Mouse (Mus musculus) forelimb bud, embryonic 11.5 days (tissue): Measurements from ENCODE around the gene Arhgef2.
A peak's percentile ranks its signal among the peaks of the same experiment; 100 is the strongest.
"Not testable (repeated sequence)": the region's sequence is repeated elsewhere in the genome, so short reads cannot be mapped to it uniquely, and the experiment has no call there.

Source experiments
- DNase-seq: peaks from one replicate; pipeline ENCODE4 v3.0.0-alpha.2; 2012; ENCODE audit warnings: low read depth, low spot score

Arhgef2 gene

DNA sequence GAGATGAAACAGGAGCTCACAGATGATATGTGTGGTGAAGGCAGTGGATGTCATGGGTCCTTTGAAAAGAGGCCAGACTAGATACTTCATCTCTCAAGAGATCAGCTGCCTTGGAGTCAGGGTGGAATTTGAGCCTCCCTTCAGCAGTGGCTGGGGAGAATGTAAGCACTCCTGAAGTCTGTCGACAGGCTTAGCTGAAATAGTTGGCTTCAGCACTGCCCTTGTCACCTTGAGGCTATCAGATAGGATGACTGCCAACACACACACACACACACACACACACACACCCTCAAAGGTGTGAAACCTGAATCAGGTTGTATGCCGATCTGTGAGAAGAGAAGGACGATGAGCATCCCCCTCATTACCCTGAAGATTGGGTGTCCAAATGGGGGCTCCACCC lies 14.7 kb upstream of the Arhgef2 start:
- no peak for DNase-seq

GRCm38 (mm10) chr3:88591950-88592731 lies 13.6 kb upstream of the Arhgef2 start:
- peak; percentile 74 for DNase-seq

- no peak for DNase-seq
Measured at GRCm38 (mm10) chr3:88592942-88593576, 12.7 kb upstream of the Arhgef2 start.

GRCm38 (mm10) chr3:88593893-88594580 lies 11.7 kb upstream of the Arhgef2 start:
- no peak for DNase-seq

GRCm38 (mm10) chr3:88596547-88596946 lies 9.2 kb upstream of the Arhgef2 start:
- DNase-seq = not testable (repeated sequence)

DNA sequence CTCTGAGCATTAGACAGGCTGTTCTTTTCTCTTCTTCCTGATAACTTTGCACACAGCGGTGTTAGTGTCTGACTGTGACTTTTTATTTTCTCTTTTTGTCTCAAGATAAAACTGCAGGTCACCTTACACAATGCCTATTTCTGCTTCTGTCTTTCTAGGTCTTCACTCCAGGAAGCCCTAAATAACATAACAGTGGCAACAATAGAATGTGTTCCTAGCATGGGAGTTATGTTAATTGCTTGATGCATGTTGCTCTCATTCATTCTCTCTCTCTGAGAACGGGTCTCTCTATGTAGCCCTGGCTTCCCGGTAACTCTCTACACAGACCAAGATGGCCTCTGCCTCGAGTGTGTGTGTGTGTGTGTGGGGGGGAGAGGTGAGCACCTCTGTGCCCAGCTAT lies 3.3 kb upstream of the Arhgef2 start:
- DNase-seq = no peak

GRCm38 (mm10) chr3:88603714-88604161 lies 2.0 kb upstream of the Arhgef2 start:
- peak; percentile 71 for DNase-seq

DNA sequence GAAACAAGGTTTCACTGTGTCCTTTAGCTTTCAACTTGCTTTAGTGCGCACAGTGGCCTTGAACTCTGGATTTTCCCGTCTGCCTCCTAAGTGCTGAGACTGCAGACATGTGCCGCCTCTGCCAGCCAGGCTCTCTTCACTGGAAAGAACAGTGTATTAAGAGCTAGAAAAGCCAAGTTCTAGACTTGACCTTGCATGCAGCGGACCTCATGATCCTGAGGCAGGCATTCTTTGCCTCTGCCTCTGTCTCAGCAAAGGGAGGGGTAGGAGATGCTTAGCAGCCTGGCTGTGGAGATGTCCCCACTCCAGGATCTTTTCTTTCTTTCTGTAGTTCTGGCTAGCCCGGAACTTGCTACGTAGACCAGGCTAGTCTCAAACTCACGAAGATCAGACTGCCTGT lies 903 bp upstream of the Arhgef2 start:
- DNase-seq = no peak

DNA sequence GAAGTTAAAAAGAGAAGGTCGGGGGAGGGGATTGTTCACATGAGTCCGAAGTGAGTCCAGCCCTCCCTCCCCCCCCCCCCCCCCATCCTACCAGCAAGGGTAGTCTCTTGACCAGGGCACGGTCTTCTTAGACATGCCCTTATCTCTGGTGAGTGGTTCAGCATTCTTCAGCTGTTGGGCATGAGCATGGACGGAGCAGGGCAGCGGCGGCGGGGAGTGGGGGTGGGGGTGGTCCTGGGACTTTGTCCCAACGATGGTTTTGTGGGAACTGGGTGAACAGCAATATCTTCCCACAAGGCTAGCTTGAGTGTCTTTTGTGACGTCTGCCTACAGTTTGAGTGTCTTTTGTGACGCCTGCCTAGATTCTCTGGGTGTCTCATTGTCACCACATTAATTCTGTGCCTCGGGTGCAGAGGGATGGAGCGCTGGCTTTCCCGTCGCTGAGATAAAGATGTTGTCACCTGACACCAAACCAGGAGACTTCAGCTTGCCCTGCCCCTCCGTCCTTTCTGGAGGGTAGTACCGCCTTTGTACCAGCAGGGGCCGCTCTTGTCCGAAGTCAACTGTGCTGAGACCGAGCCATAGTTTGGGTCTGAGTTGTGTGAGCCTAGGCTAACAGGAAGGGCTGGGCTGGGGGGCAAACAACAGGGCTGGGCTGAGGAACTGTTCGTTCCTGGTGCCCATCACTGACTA lies 1.4 kb downstream of the Arhgef2 start:
- peak; percentile 92 for DNase-seq

GRCm38 (mm10) chr3:88607758-88608138 lies 2.0 kb downstream of the Arhgef2 start:
- no peak for DNase-seq

DNA sequence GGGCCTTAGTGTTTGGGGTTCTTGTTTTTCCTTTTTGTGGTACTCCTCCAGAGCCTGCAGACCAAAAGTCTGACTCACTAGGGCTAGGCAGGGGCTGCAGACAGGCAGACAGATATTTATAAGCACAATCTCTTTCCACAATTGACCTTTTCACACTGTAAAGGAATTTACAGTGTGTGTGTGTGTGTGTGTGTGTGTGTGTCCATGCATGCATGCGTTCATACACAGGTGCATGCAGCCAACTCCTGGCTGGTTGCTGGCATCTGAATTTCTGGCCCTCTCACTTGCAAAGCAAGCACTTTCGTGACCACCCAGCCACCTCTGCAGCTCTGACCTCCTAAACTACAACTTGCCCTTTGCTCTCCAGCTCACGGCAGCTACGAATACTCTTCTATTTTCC lies 3.3 kb downstream of the Arhgef2 start:
- DNase-seq = no peak

DNA sequence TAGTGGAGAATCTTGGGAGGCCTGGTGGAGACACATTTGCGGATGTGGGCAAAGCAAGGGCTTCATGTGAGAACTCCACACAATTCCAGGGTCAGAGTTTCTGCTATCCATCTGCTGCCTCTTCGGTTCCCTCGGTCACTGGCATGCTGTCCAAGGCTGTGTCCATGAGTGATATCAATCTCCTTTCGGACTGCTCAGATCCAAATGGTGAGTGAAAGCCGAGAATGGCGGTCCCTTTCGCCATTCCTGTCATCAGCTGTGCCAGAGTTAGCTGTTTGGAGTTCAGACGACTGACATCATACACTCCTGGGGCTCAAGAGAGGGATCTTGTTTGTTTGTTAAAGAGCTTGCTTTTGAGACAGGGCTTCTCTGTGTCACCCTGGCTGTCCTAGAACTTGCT lies 8.7 kb downstream of the Arhgef2 start:
- no peak for DNase-seq

DNA sequence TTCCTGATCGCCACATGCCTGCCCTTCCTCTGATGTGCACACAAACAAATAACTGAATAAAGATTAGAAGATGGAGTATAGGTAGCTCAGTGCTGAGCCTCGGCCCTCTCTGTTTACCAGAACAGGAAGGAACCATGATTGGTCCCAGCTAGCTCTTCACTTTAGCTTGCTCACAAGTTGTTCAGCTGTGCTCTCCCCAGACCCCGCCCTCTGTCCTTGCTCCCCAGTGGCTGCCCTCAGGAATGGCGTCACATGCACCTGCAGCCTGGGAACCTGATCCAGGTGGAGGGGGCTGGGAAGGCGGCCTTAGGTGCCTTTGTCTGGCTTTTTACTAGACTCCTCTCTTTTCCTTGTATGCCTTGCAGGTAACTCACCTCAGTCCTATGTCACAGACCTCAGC lies 9.4 kb downstream of the Arhgef2 start:
- DNase-seq = no peak

DNA sequence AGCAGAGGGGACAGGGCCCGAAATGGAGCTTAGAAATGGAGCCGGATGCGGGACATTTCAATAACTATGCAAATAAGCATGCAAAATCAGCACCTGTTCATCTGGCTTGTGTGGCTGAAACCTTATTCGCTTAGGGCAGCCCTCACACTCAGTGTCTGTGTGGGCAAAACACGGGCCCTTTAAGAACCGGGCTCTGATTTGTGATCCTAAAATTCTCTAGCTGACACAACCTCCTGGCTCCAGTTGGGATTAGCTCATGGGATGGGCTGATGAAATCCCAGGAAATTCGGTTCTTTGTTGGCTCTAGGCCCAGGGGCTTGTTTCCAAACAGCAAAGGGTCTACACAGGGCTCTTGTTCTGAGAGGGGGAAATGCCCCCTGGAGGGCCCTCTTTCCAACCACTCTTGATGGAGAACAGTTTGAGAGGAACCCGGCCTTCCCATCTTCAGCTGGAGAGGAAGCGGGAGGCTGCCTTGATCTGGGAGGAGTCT lies 10.2 kb downstream of the Arhgef2 start:
- no peak for DNase-seq

DNA sequence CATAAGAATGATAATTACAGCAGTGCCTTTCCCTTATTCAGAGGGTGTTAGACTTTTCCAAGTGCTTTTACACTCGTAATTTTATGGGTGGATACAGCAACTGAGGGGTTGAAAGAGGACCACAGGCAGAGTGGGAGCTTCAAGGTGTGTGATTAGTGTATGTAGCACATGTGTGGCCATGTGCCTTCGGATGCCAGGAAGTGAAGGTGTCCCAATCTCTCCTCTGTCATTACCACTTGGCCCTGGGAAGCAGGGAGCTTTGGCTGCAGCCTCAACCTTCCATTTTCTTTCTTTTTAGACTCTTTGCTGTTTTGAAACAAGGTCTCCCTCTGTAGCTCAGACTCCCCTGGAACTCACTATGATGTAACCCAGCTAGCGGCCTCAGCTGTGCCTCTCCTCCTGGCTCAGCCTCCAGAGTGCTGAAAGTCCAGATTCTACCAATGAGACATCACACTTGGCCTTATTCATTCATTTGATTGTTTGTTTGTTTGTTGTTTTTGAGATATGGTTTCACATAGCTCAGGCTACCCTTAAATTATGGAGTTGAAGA lies 11.3 kb downstream of the Arhgef2 start:
- no peak for DNase-seq

DNA sequence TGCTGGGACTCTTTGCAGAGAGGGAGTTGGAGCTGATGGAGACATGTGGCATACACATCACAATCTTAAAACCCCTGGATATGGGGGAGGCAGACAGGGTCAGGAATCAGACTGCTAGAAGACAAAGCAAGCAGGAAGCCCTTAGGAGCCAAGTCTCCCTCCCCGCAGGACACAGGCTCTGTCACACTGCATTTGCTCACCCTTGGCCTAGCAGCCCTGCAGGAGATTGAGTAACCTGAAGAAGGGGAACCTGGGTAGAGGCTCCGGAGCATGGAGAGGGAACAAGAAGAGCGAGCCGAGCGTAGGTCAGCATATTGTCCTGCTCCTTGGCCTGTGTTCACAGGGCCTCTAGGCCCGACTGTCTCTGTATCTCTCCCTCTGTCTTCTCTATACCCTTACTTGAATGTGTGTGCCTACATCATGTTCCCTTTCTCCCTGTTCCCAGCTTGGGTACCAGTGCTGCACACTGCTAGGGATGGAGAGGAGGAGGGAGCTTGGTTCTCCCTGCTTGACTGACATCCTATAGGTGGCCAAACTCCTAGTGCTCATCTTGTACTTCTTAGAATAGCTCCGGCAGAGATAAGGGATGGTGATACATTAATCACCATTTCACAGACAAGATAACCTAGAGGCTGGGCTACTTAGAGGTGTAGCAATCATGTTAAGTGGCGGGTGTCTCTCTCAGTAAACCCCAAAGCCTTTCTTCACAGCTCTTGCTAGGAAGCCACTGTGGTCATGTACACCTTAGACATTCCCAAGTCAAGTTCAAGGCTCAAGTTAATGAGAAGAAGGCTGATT lies 12.5 kb downstream of the Arhgef2 start:
- no peak for DNase-seq

DNA sequence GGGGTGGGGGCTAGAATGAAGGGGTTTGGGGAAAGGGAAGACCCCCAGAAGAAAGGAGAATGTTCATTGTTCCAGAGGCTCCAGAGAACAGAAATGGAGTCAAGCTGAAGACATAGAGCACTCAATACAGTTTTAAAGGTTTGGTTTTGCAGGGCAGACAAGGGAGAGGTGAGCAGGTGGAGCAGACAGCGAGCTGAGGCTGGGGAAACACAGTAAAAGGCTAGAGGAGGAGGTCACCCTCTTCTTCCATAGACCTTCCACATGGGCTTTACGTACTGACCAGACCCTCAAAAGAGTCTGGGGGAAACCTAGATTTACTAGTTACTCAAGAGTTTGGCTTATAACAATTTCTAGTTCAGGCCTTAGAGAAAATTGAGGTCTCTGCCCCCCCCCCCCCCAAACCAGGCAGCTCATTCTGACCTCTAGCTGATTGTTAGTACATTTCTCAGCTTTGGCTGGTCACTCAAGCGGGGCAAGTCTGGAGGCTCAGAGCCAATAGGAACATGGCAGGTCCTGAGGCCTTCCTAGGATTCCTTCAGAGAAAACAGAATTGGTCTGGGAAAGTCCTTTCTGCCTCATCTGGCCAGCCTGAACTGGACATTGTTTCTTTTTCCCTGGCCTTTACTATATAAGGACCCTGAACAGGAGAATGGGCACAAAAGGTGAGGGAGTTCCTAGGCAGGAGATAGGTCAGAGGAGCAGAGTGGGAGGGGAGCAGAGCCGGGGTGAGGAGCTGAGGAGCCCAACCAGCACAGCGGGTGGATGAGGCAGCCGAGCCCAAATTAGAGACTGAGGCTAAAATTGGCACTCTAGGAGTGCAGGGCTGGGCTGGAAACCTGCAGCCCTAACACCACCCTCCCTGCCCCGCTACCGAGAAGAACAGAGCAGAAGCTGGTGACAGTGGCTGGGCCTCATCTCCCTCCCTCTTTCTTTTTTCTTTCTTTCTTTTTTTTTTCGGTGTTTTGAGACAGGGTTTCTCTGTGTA lies 13.6 kb downstream of the Arhgef2 start:
- no peak for DNase-seq

DNA sequence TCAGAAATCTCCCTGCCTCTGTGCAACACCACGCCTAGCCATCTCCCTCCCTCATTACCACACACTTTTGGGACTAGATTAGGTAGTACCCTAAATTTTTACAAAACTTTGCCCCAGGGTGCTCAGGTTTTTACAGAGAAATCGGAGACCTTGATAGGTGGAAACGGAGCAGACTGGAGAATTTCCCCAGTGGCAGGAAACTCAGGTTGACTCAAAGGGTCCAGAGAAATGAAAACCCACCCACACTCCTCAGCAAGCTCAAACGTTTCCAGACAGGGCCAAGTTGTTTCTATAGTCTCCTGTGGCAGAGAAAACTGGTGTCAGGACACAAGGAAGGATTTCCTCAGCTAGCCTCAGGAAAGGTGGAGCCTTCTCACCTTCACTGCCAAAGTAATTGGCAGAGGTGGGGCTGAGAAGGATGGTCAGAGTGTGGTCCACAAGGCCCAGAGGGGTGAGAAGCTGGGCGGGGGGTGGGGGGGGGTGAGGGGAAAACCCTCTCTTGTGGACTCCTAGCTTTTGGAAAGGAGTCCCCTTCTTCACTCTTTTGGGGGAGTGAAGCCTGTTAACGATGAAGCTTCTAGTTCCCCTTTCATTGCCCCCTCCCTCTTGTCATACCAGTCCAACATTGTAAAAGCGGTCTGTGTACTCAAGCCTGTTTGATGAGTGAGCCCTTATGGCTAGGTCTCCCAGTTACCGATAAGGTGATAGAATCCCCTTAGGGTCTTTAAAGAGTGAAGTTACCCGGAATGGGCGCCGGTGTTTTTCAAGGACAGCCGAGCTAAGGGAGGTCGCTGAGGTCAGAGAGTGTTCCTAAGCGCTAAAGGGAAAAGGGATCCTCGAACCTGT lies 14.6 kb downstream of the Arhgef2 start:
- DNase-seq = no peak
